ENCODE assay signal across 8 mouse cellular contexts in the genomic region with DNA sequence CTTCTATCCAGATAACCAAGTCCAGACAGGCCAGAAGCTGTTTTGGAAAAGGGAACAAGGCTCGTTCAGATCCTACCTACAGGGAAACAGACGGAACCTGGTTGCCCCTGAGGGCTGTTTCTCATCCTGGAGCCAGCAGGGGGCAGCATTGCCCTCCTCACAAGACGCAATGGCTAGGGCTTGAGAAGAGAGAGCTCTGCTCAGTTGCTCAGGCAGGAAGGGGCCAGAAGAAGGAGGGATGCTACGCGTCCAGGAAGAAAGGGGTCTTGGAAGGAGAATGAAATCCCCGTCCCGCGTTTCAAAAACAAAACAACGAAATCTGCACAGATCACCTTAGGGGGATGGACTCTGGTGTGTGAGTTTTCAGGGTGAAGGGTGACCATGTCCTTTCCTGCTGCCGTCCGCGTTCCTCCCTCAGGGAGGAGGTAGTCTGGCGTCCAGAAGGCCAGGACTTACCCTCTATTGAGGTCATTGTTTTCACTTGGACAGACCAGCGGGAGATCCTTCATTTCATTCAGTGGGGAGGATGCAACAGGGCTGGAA. TPM values are rescaled to one million over a fixed set of nuclear protein-coding genes. Genes with fewer than 3 reads are reported as not detected.
DNase-seq lines count a peak whose midpoint lies in the region; ATAC-seq and TF ChIP-seq lines count a peak whose summit lies in the region.

No protein-coding gene starts in this region.

- peak; percentile 80 for DNase-seq in CD4-positive helper T cell, adult 2 months (ENCODE audit: low read depth, low spot score)
- DNase-seq in brain, embryonic 14.5 days (ENCODE audit: low read depth), result peak; percentile 94
- peak; percentile 86 for DNase-seq in liver, embryonic 11.5 days (ENCODE audit: low spot score)
- peak; percentile 92 for DNase-seq in neural tube, embryonic 10.5 days (ENCODE audit: extremely low spot score, low spot score)

- H3K36me3 ChIP-seq in heart, embryonic 12.5 days, result no peaks in the 10 kb centered on the region
- H3K36me3 ChIP-seq in kidney, embryonic 16.5 days (ENCODE audit: insufficient read depth, low read length), result no peaks in the 10 kb centered on the region
- H3K36me3 ChIP-seq in liver, embryonic 11.5 days (ENCODE audit: control insufficient read depth, insufficient read depth, low read length), result no peaks in the 10 kb centered on the region
- H3K36me3 ChIP-seq in stomach, embryonic 15.5 days, result no peaks in the 10 kb centered on the region

- H3K27ac ChIP-seq in heart, embryonic 12.5 days (ENCODE audit: poor library complexity, severe bottlenecking), result no peak overlapping the region
- H3K27ac ChIP-seq in kidney, embryonic 16.5 days (ENCODE audit: low read length), result no peak overlapping the region; the same call in 1 of the 2 replicates
- H3K27ac ChIP-seq in liver, embryonic 11.5 days (ENCODE audit: low read depth, low read length), result no peak overlapping the region
- peak overlapping the region; percentile 77 for H3K27ac ChIP-seq in stomach, embryonic 15.5 days

- TF ChIP-seq CTCF in brain, embryonic 14.5 days (IDR thresholded peaks at IDR 0.05; ENCODE audit: borderline replicate concordance, extremely low read depth, insufficient read depth, insufficient read length), result peak; percentile 98

- H3K4me3 ChIP-seq in heart, embryonic 12.5 days, result no peak overlapping the region
- H3K4me3 ChIP-seq in kidney, embryonic 16.5 days (ENCODE audit: low read length), result no peak overlapping the region
- H3K4me3 ChIP-seq in liver, embryonic 11.5 days (ENCODE audit: low read depth, low read length), result no peak overlapping the region
- H3K4me3 ChIP-seq in stomach, embryonic 15.5 days (replicated peaks), result no peak overlapping the region

- no peaks in the 10 kb centered on the region; the same call in 1 of the 2 replicates for H3K9me3 ChIP-seq in heart, embryonic 12.5 days (replicated peaks)
- H3K9me3 ChIP-seq in kidney, embryonic 16.5 days (ENCODE audit: low read length), result peaks cover 6% of the 10 kb centered on the region; the same call in 1 of the 2 replicates
- H3K9me3 ChIP-seq in liver, embryonic 11.5 days (ENCODE audit: control insufficient read depth, low read length), result no peaks in the 10 kb centered on the region
- no peaks in the 10 kb centered on the region for H3K9me3 ChIP-seq in stomach, embryonic 15.5 days

- no peaks in the 10 kb centered on the region for H3K4me1 ChIP-seq in heart, embryonic 12.5 days (replicated peaks)
- H3K4me1 ChIP-seq in kidney, embryonic 16.5 days (ENCODE audit: insufficient read depth, low read length), result peaks cover 7% of the 10 kb centered on the region; the same call in 1 of the 2 replicates
- H3K4me1 ChIP-seq in liver, embryonic 11.5 days (replicated peaks; ENCODE audit: control insufficient read depth, insufficient read depth, low read length), result no peaks in the 10 kb centered on the region
- 0 out of 2 replicates have a peak, but pooled peaks cover 3% of the 10 kb centered on the region for H3K4me1 ChIP-seq in stomach, embryonic 15.5 days

- WGBS in heart, embryonic 12.5 days, result 34% methylated on average over 14 of the region's 14 CpGs
- 12% methylated on average over 14 of the region's 14 CpGs for WGBS in kidney, embryonic 16.5 days
- 30% methylated on average over 14 of the region's 14 CpGs for WGBS in liver, embryonic 11.5 days
- 13% methylated on average over 14 of the region's 14 CpGs for WGBS in stomach, embryonic 15.5 days

- H3K9ac ChIP-seq in heart, embryonic 12.5 days, result no peak overlapping the region
- no peak overlapping the region for H3K9ac ChIP-seq in kidney, embryonic 16.5 days (replicated peaks; ENCODE audit: low read length)
- H3K9ac ChIP-seq in liver, embryonic 11.5 days (ENCODE audit: low read depth, low read length), result no peak overlapping the region
- H3K9ac ChIP-seq in stomach, embryonic 15.5 days, result no peak overlapping the region

- no peak for TF ChIP-seq POLR2A in brain, embryonic 14.5 days (IDR thresholded peaks at IDR 0.05; ENCODE audit: borderline replicate concordance, extremely low read depth, insufficient read depth, insufficient read length, poor library complexity, severe bottlenecking)

- no peaks in the 10 kb centered on the region for H3K27me3 ChIP-seq in heart, embryonic 12.5 days (replicated peaks)
- no peaks in the 10 kb centered on the region for H3K27me3 ChIP-seq in kidney, embryonic 16.5 days (ENCODE audit: insufficient read depth, low read length)
- no peaks in the 10 kb centered on the region for H3K27me3 ChIP-seq in liver, embryonic 11.5 days (replicated peaks; ENCODE audit: control insufficient read depth, insufficient read depth, low read length)
- H3K27me3 ChIP-seq in stomach, embryonic 15.5 days (replicated peaks), result no peaks in the 10 kb centered on the region

- H3K4me2 ChIP-seq in heart, embryonic 12.5 days, result peak overlapping the region; percentile 26
- peak overlapping the region; percentile 40 for H3K4me2 ChIP-seq in kidney, embryonic 16.5 days (replicated peaks; ENCODE audit: low read depth, low read length)
- H3K4me2 ChIP-seq in liver, embryonic 11.5 days, result no peak overlapping the region
- H3K4me2 ChIP-seq in stomach, embryonic 15.5 days, result peak overlapping the region; percentile 30; the same call in 1 of the 2 replicates

- ATAC-seq in erythroid progenitor cell, adult 5-6 weeks (replicated peaks; ENCODE audit: low FRiP score, poor library complexity, severe bottlenecking), result peak; percentile 73
- no peak for ATAC-seq in heart, embryonic 12.5 days (ENCODE audit: insufficient number of reproducible peaks, low FRiP score)
- ATAC-seq in kidney, embryonic 16.5 days (ENCODE audit: low FRiP score, low TSS enrichment), result peak; percentile 74; the same call in 1 of the 2 replicates
- ATAC-seq in liver, embryonic 11.5 days (replicated peaks; ENCODE audit: low FRiP score), result peak; percentile 60; the same call in 1 of the 2 replicates
- peak; percentile 45; the same call in 1 of the 2 replicates for ATAC-seq in stomach, embryonic 15.5 days (ENCODE audit: insufficient read depth, low FRiP score, low read depth)

RNA-seq across cellular contexts. Expression of gene Haao, which starts 25.1 kb away (rescaled TPM):
- polyA plus RNA-seq in brain, embryonic 14.5 days (2012; rRNA removed), result 0.08 and 0.10 TPM in 2 replicates
- total RNA-seq in erythroid progenitor cell, adult 5-6 weeks (2015; ENCODE audit: low replicate concordance), result 5.0 and 6.3 TPM in 2 replicates
- 2.7 and 3.0 TPM in 2 replicates for total RNA-seq in erythroid progenitor cell, adult 5-6 weeks (2017; ENCODE audit: low replicate concordance)
- 0.23 TPM in 1 of 2 replicates, not detected in the other for polyA plus RNA-seq in heart, embryonic 12.5 days (2016; fragmentation: Nextera tagmentation; extraction: Ambion mirVana)
- polyA plus RNA-seq in kidney, embryonic 16.5 days (2015; fragmentation: Nextera tagmentation; extraction: Ambion mirVana), result 2.9 and 3.4 TPM in 2 replicates
- polyA plus RNA-seq in liver, embryonic 11.5 days (2014; fragmentation: Nextera tagmentation; extraction: Ambion mirVana), result 4.3 and 4.8 TPM in 2 replicates
- polyA plus RNA-seq in stomach, embryonic 15.5 days (2015; fragmentation: Nextera tagmentation; extraction: Ambion mirVana), result 2.1 and 5.9 TPM in 2 replicates
